Mouse (Mus musculus): ENCODE measurements around the gene Fam187a. TPM values are rescaled to one million over a fixed set of nuclear protein-coding genes. Genes with fewer than 3 reads are reported as not detected.
A peak's percentile ranks its signal among the peaks of the same experiment; 100 is the strongest.

The Fam187a gene
- total RNA-seq (2012; rRNA removed) (0.08 TPM in 1 of 2 replicates, not detected in the other), polyA plus RNA-seq (2012; ENCODE audit: insufficient read depth in 1 of 2, insufficient read length in 2 of 2, low read depth in 1 of 2, low replicate concordance in 2 of 2, missing spikeins in 1 of 2) (under 1 TPM in 1 of 2 experiments, not detected in 1; 0.08 TPM)

- TF ChIP-seq ZNF384 (IDR thresholded peaks at IDR 0.05; ENCODE audit: low read depth, low read length) = no peak
- TF ChIP-seq KAT2A (conservative IDR thresholded peaks at IDR 0.05; ENCODE audit: low read depth, low read length) = no peak
- TF ChIP-seq RCOR1 (IDR thresholded peaks at IDR 0.05; ENCODE audit: low read depth, low read length) = no peak; the same call in 1 of the 2 replicates
- no peak for TF ChIP-seq NRF1 (IDR thresholded peaks at IDR 0.05; ENCODE audit: insufficient read depth, low read depth, low read length, poor library complexity, severe bottlenecking)
- TF ChIP-seq MAZ (IDR thresholded peaks at IDR 0.05; ENCODE audit: low read depth, low read length) = no peak
- peak; percentile 38; the same call in 1 of the 2 replicates for TF ChIP-seq MXI1 (IDR thresholded peaks at IDR 0.05; ENCODE audit: low read depth, low read length)
- TF ChIP-seq GATA1 (IDR thresholded peaks at IDR 0.05; ENCODE audit: low read depth, low read length) = peak; percentile 39
- no peak for TF ChIP-seq CHD1 (IDR thresholded peaks at IDR 0.05; ENCODE audit: low read depth, low read length)
- TF ChIP-seq TCF12 (IDR thresholded peaks at IDR 0.05; ENCODE audit: low read depth, low read length) = 0 out of 2 replicates have a peak, but pooled peaks have one; percentile 13
- no peak for TF ChIP-seq ZMIZ1 (IDR thresholded peaks at IDR 0.05; ENCODE audit: low read depth, low read length)
- TF ChIP-seq POLR2A (IDR thresholded peaks at IDR 0.05; ENCODE audit: control insufficient read depth in 1 of 2, insufficient read depth in 1 of 2, low read depth in 1 of 2, low read length in 2 of 2, poor library complexity in 1 of 2) = no peak
- TF ChIP-seq EP300 (IDR thresholded peaks at IDR 0.05; ENCODE audit: low read depth in 1 of 2, low read length in 2 of 2) = 0 out of 4 replicates have a peak, but pooled peaks of 1 of the 2 experiments have one; percentile 20
- peak; percentile 75 for TF ChIP-seq ETS1 (IDR thresholded peaks at IDR 0.05; ENCODE audit: low read depth, low read length)
- no peak for TF ChIP-seq POLR2AphosphoS5 (IDR thresholded peaks at IDR 0.05; ENCODE audit: borderline replicate concordance, low read depth, low read length)
- TF ChIP-seq MYC (IDR thresholded peaks at IDR 0.05; ENCODE audit: low read depth, low read length) = no peak
- TF ChIP-seq MEF2A (IDR thresholded peaks at IDR 0.05; ENCODE audit: extremely low read depth, insufficient replicate concordance, low read depth, low read length, poor library complexity, severe bottlenecking) = peak; percentile 76
- no peak for TF ChIP-seq UBTF (IDR thresholded peaks at IDR 0.05; ENCODE audit: borderline replicate concordance, insufficient read depth, low read depth, low read length)
- peak; percentile 59; the same call in 1 of the 2 replicates for TF ChIP-seq SIN3A (IDR thresholded peaks at IDR 0.05; ENCODE audit: low read length)
- TF ChIP-seq ELF1 (IDR thresholded peaks at IDR 0.05; ENCODE audit: low read depth, low read length) = no peak
- TF ChIP-seq BHLHE40 (IDR thresholded peaks at IDR 0.05; ENCODE audit: borderline replicate concordance, low read depth, low read length) = no peak
- no peak for TF ChIP-seq NELFE (IDR thresholded peaks at IDR 0.05; ENCODE audit: low read depth, low read length)
- no peak; the same call in 1 of the 2 replicates for TF ChIP-seq SMC3 (IDR thresholded peaks at IDR 0.05; ENCODE audit: low read depth, low read length)
- TF ChIP-seq MAFK (IDR thresholded peaks at IDR 0.05; ENCODE audit: borderline replicate concordance, low read depth, low read length) = no peak
- no peak for TF ChIP-seq JUND (IDR thresholded peaks at IDR 0.05; ENCODE audit: low read depth, low read length)
- no peak for TF ChIP-seq USF2 (IDR thresholded peaks at IDR 0.05; ENCODE audit: borderline replicate concordance in 1 of 2, insufficient read depth in 1 of 2, low read depth in 1 of 2, low read length in 2 of 2)
- no peak for TF ChIP-seq HCFC1 (IDR thresholded peaks at IDR 0.05; ENCODE audit: low read depth, low read length)
- H3K4me3 ChIP-seq (ENCODE audit: control insufficient read depth in 1 of 2, insufficient read depth in 1 of 2, low read depth in 2 of 2, low read length in 2 of 2) = no peak within 1 kb of the TSS
- no peaks in the 10 kb centered on the region for H3K27me3 ChIP-seq (ENCODE audit: control insufficient read depth in 1 of 2, insufficient read depth in 2 of 2, low read length in 2 of 2)
- H3K9ac ChIP-seq (ENCODE audit: control insufficient read depth, low read depth, low read length, poor library complexity, severe bottlenecking) = no peak within 1 kb of the TSS
- peaks cover 0 to 15% of the 10 kb centered on the region in 2 experiments; a peak in 2 of 4 replicates for H3K36me3 ChIP-seq (ENCODE audit: control insufficient read depth in 1 of 2, insufficient read depth in 2 of 2, low read length in 2 of 2)
- DNase-seq (ENCODE audit: low read depth, low spot score) = peak; percentile 56
- H3K9me3 ChIP-seq (replicated peaks; ENCODE audit: insufficient read depth, low read length) = no peaks in the 10 kb centered on the region
- no peak within 1 kb of the TSS for H3K27ac ChIP-seq (ENCODE audit: control insufficient read depth, low read depth, low read length)
- peaks cover 0 to 22% of the 10 kb centered on the region in 2 experiments; a peak in 3 of 4 replicates for H3K4me1 ChIP-seq (ENCODE audit: control insufficient read depth in 1 of 2, insufficient read depth in 2 of 2, low read length in 2 of 2)
- peaks cover 11% of the 10 kb centered on the region for H3K79me2 ChIP-seq (ENCODE audit: control insufficient read depth, insufficient read depth, low read length, poor library complexity)
These were observed at the start of gene Fam187a for GRCm38 (mm10) chr11:102884616-102885219. Gene Fam187a, plus strand, starts transcription at chr11:102885169.

Data from MEL (cell line).